Mouse (Mus musculus) T-cell, adult 2 months (primary cell): ENCODE measurements at regions not wholly inside any gene's neighbourhood (a gene's known extent, or its start where the extent isn't known, plus 50 kb on each side); places are given as distances from the start of the nearest gene placed in this dataset.
"Not testable (repeated sequence)": the region's sequence is repeated elsewhere in the genome, so short reads cannot be mapped to it uniquely, and the experiment has no call there.

Experiments used
- DNase-seq: peaks from one replicate; pipeline ENCODE4 v3.0.0; 2022; ENCODE audit warnings: low spot score

GRCm38 (mm10) chr17:83990421-83991365 is 142.9 kb upstream of the Haao start:
- peak; percentile 49 for DNase-seq

- no peak for DNase-seq
These were observed 141.1 kb upstream of the Haao start for GRCm38 (mm10) chr17:83988897-83989296.

- DNase-seq, result no peak
These were observed 140.4 kb upstream of the Haao start for GRCm38 (mm10) chr17:83988165-83988564.

DNA sequence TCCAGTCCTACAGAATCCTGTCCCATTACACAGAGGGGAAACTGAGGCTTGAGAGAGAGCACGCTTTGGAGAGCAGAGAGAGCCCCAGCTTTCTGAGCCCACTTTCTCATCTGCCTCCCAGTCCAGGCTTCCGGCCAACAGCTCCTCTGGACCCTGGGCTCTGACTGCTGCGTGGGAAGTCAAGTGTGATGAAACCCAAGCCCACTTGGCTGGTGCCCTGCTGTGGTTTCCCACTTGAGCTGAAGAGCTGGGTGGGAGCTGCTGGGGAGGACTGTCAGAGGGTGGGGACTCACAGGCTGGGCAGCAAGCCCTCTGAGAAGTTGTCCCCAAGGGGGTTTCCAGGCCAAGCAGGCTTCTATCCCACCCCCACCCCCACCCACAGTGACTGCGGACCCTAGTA is 139.9 kb upstream of the Haao start:
- no peak for DNase-seq

- DNase-seq, result peak; percentile 41
These were observed 138.3 kb upstream of the Haao start for GRCm38 (mm10) chr17:83985916-83986578.

DNA sequence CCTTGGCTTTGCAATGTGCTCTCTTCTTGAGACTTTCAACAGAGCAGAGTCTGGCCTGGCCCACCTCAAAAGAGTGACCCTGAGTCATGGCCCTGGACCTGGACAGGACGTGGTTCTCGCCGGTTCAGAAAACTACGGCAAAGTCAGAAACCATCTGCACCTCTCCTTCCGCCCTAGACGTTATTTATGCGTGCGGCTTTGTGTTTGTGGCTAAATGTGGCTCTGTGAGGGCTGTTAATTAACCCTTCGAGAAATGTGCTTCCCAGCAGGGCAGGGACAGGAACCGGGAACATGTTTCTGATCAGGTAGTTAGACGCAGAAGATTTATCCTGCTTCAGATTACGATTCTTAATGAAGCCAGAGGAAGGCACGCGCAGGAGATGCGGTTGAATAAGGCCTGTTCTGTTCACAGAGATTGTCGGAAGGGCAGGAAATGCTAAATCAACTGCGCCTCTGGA is 137.6 kb upstream of the Haao start:
- peak; percentile 44 for DNase-seq

DNA sequence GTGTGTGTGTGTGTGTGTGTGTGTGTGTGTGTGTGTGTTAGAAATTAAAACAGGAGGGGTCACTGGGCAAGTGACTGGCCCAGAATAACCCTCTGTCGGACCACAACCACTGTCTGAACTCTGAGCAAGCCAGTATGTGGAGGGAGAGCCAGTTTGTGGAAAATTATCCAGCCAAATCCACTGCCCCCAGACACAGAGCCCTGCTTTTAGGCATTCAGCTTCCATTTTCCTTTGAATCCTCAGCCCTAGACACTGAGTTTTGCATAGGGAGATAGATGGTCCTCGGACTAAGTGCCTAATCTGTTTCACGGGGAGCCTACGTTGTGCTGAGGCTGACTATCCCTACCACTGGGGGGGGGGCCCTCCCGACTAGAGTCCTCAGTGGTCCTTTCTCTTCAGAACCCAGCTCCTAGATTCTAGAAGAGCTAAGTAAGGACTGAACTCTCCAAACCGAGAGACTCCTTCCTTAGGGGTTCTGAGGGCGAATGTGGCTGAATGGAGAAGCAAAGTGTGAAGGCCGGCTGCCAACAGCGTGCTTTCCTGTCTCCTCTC is 136.2 kb upstream of the Haao start:
- no peak for DNase-seq

DNA sequence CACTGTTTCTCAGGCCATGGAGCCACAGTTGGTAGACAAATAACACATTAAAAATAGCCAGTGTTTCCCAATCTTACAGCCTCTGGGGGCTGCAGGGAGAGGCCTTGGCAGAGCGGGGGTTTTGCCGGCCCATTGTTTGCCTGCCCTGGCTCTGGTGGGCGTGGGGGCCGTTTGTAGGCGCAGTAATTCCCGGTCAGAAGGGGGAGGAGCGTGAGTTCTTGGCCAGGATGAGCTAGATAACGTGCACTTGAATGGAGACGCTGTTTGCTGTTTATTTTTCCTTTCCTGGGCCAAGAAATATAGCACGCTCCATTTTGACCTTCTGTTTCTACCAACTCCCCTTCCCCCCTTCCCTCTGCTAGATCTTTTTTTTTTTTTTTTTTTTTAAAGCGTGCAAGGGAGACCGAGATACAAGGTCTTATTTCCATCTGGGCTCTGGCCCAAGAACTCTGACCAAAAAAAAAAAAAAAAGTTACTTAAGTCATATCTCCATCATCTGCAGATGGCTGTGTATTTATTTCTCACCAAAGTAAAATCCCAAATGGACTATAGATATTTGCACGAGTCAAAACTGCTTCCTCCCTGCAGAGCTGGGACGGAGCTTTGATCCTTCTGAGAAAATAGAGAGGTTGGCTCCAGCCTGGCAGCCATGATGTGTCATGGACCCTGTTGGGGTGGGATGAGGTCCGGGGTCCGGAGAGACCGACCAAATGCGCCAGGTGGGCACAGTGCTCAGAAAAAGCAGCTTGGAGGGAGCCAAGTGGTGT is 135.5 kb upstream of the Haao start:
- DNase-seq, result no peak

GRCm38 (mm10) chr17:83982700-83983069 is 134.9 kb upstream of the Haao start:
- no peak for DNase-seq

GRCm38 (mm10) chr17:83978858-83979470 is 131.2 kb upstream of the Haao start:
- DNase-seq, result no peak

GRCm38 (mm10) chr17:83977725-83978124 is 130.0 kb upstream of the Haao start:
- DNase-seq, result no peak

DNA sequence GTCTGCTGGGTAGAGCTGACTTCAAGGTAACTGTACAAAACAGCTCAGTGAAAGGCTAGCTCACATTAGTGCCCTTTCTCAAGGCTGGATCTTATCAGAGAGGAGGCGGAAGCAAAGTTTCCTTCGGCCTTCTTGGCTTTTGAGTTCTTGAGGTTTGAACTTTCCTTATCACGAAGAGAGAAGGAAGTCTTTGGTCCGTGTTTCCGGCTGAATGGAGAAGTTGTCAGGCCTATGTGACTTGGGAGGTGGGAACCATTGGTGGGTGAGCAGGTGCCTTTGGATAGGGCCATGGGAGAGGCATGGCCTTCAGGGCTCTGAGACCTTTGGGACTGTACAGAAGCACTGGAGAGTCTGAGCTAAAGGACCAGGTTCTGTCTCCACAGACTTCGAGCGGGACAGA is 128.1 kb upstream of the Haao start:
- DNase-seq, result no peak

- DNase-seq, result peak; percentile 75
These were observed 125.9 kb upstream of the Haao start for GRCm38 (mm10) chr17:83973461-83974350.

GRCm38 (mm10) chr17:83972874-83973273 is 125.1 kb upstream of the Haao start:
- no peak for DNase-seq

DNA sequence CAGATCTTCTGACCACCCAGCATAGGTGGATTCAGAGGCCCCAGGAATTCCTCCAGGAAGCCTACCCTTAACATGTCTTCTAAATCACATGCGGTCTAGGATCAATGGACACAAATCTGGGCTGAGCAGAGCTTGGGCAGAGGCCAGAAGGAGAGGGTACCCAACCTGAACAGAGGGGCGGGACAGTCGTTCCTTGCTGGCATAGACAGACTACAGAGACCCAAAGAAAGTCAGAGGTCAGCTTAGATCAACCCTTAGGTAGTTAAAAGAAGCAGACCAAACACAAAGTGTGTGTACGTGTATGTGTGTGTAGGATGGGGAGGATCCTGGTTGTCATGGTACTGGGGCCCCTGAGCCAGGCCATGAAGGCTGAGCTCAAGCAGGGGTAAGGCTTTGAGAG is 124.7 kb upstream of the Haao start:
- no peak for DNase-seq

- no peak for DNase-seq
These were observed 124.3 kb upstream of the Haao start for GRCm38 (mm10) chr17:83972026-83972425.

GRCm38 (mm10) chr17:83969407-83969826 is 121.7 kb upstream of the Haao start:
- no peak for DNase-seq

DNA sequence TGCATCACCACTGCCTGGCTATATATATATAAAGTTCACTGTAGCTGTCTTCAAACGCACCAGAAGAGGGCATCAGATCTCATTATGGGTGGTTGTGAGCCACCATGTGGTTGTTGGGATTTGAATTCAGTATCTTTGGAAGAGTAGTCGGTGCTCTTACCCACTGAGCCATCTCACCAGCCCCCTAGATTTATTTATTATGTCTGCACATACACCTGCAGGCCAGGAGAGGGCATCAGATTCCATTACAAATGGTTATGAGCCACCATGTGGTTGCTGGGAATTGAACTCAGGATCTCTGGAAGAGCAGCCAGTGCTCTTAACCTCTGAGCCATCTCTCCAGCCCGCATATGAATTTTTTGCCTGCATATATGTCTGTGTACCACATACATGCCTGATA is 120.4 kb upstream of the Haao start:
- not testable (repeated sequence) for DNase-seq

GRCm38 (mm10) chr17:83967007-83967406 is 119.2 kb upstream of the Haao start:
- DNase-seq, result no peak

DNA sequence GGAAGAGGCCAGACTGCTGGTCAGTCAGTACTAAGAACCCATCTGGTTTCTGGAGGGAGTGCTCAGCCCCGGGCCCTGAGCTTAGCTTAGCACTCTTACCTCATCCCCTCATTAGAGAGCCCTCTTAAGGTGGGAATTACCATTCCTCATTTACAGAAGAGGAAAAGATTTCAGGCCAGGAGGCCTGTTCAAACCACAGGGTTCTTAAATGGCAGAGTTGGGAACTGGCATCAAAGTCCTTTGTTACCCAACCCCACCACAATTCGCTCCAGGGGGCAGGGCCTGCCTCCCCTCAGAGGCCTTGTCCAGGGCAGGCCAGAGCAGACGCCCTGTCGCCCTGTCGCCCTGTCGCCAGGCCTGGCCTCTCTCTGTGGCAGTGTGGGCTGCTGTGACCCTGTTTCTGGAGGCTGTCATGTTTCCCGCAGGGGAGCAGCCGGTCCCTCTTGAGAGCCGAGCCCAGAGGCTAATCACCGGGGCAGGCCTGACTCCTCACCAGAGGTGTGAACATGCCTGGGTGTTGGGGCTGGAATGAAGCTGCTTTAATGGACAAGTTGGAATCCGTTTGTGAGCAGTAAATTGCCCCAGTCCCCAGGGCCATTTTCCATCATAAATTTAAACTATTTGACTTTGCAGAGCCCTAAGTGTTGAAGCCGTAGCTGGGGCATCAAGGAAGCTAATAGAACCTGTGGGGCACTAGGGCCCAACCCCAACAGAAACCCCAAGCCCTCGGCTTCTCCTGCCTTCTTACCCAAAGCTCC is 116.9 kb upstream of the Haao start:
- no peak for DNase-seq
